11 mouse cellular contexts compared by ENCODE assay signal in genomic region chr14:54808718-54809667, GRCm38 (mm10). TPM values are rescaled to one million over a fixed set of nuclear protein-coding genes. Genes with fewer than 3 reads are reported as not detected.
A peak's percentile ranks its signal among the peaks of the same experiment; 100 is the strongest.
DNase-seq lines count a peak whose midpoint lies in the region; ATAC-seq and TF ChIP-seq lines count a peak whose summit lies in the region.
"Had no signal": no experiment of that assay in that cellular context is flagged by ENCODE, and none has a peak within 500 bp of the region (broad histone marks: within the 10 kb centered on the region; RNA-seq: fewer than 3 reads in every experiment).

No protein-coding gene starts in this region.

- no peaks in the 10 kb centered on the region for H3K9me3 ChIP-seq in heart, embryonic 15.5 days (replicated peaks)
- H3K9me3 ChIP-seq: lung, embryonic 15.5 days had no signal

- H3K9ac ChIP-seq in heart, embryonic 15.5 days, result no peak overlapping the region
- H3K9ac ChIP-seq: lung, embryonic 15.5 days had no signal

- H3K27me3 ChIP-seq in heart, embryonic 15.5 days, result no peaks in the 10 kb centered on the region
- no peaks in the 10 kb centered on the region for H3K27me3 ChIP-seq in small intestine, adult 2 months (ENCODE audit: control insufficient read depth, insufficient read depth, low read length)
- H3K27me3 ChIP-seq: lung, embryonic 15.5 days had no signal

- no peak for TF ChIP-seq CTCF in small intestine, adult 2 months (IDR thresholded peaks at IDR 0.05; ENCODE audit: extremely low read depth, insufficient read length, insufficient replicate concordance, low read depth, low read length)

- TF ChIP-seq POLR2A in small intestine, adult 2 months (IDR thresholded peaks at IDR 0.05; ENCODE audit: low read depth, low read length), result no peak

- DNase-seq in ovary, adult 18-20 months (ENCODE audit: low spot score), result peak; percentile 34
- DNase-seq in ovary, postnatal 36 days (ENCODE audit: low spot score), result no peak
- peak; percentile 58 for DNase-seq in brain, adult 2 months (ENCODE audit: low read depth, low spot score)
- DNase-seq in testis, postnatal 10 days (ENCODE audit: low spot score), result no peak
- DNase-seq: left cerebral cortex, postnatal 4 days had no signal

- peak overlapping the region; percentile 77 for H3K27ac ChIP-seq in heart, embryonic 15.5 days
- H3K27ac ChIP-seq in small intestine, adult 2 months (ENCODE audit: insufficient read depth, low read depth, low read length), result peak overlapping the region; percentile 72; the same call in 1 of the 2 replicates
- H3K27ac ChIP-seq: lung, embryonic 15.5 days had no signal

- ATAC-seq in heart, embryonic 15.5 days (replicated peaks; ENCODE audit: insufficient number of reproducible peaks, insufficient read depth, low FRiP score, low read depth), result no peak
- no peak for ATAC-seq in inflammation-experienced regulatory T-cells, adult 6 months

- H3K36me3 ChIP-seq in heart, embryonic 15.5 days, result no peaks in the 10 kb centered on the region
- no peaks in the 10 kb centered on the region for H3K36me3 ChIP-seq in small intestine, adult 2 months (ENCODE audit: control insufficient read depth, insufficient read depth, low read length)
- H3K36me3 ChIP-seq: lung, embryonic 15.5 days had no signal

- peaks cover 11% of the 10 kb centered on the region for H3K4me1 ChIP-seq in heart, embryonic 15.5 days (replicated peaks)
- peaks cover 12% of the 10 kb centered on the region; the same call in 1 of the 2 replicates for H3K4me1 ChIP-seq in small intestine, adult 2 months (ENCODE audit: control insufficient read depth, insufficient read depth, insufficient read length, low read length)
- H3K4me1 ChIP-seq: lung, embryonic 15.5 days had no signal

- no peak overlapping the region for H3K4me3 ChIP-seq in heart, embryonic 15.5 days
- no peak overlapping the region for H3K4me3 ChIP-seq in small intestine, adult 2 months (ENCODE audit: low read depth, low read length)
- H3K4me3 ChIP-seq: lung, embryonic 15.5 days had no signal

- no peak overlapping the region for H3K4me2 ChIP-seq in heart, embryonic 15.5 days
- H3K4me2 ChIP-seq: lung, embryonic 15.5 days had no signal

- 43% methylated on average over 4 of the region's 4 CpGs for WGBS in heart, embryonic 15.5 days
- 37% methylated on average over 4 of the region's 4 CpGs for WGBS in small intestine, adult 2 months

RNA-seq across cellular contexts. Expression of gene Rnf212b, which starts 4.9 kb away (rescaled TPM):
- polyA plus RNA-seq in heart, embryonic 15.5 days (2015; fragmentation: Nextera tagmentation; extraction: Ambion mirVana), result not detected in 2 replicates
- polyA plus RNA-seq in small intestine, adult 2 months (2012; rRNA removed), result not detected in 2 replicates
- not detected for polyA plus RNA-seq in inflammation-experienced regulatory T-cells, adult 6 months (2017; shearing (Covaris generic))
- polyA plus RNA-seq: forebrain, embryonic 11.5 days; lung, embryonic 15.5 days; stomach, embryonic 16.5 days had no signal

RNA-seq across cellular contexts. Expression of gene Slc7a8, which starts 27.2 kb away (rescaled TPM):
- 2.8 and 4.4 TPM in 2 replicates for polyA plus RNA-seq in heart, embryonic 15.5 days (2015; fragmentation: Nextera tagmentation; extraction: Ambion mirVana)
- polyA plus RNA-seq in small intestine, adult 2 months (2012; rRNA removed), result 39.5 and 174 TPM in 2 replicates
- under 1 TPM in 2 of 3 experiments, not detected in 1; 0.20 to 0.29 TPM for polyA plus RNA-seq in inflammation-experienced regulatory T-cells, adult 6 months (2017; shearing (Covaris generic))

Comparison
In these comparisons a context has a peak if more than half of its experiments do, and no peak if none do; other contexts are left out.
1. DNase-seq: peak in ovary, adult 18-20 months (single experiment) and brain, adult 2 months (single experiment); none in ovary, postnatal 36 days (single experiment) and testis, postnatal 10 days (single experiment).